Mouse (Mus musculus): ENCODE results near the gene Gxylt2. TPM values are rescaled to one million over a fixed set of nuclear protein-coding genes. Genes with fewer than 3 reads are reported as not detected.

Gxylt2 gene
- 2.7 and 9.8 TPM in 2 replicates for polyA plus RNA-seq (2012; rRNA removed; ENCODE audit: low replicate concordance)

DNA sequence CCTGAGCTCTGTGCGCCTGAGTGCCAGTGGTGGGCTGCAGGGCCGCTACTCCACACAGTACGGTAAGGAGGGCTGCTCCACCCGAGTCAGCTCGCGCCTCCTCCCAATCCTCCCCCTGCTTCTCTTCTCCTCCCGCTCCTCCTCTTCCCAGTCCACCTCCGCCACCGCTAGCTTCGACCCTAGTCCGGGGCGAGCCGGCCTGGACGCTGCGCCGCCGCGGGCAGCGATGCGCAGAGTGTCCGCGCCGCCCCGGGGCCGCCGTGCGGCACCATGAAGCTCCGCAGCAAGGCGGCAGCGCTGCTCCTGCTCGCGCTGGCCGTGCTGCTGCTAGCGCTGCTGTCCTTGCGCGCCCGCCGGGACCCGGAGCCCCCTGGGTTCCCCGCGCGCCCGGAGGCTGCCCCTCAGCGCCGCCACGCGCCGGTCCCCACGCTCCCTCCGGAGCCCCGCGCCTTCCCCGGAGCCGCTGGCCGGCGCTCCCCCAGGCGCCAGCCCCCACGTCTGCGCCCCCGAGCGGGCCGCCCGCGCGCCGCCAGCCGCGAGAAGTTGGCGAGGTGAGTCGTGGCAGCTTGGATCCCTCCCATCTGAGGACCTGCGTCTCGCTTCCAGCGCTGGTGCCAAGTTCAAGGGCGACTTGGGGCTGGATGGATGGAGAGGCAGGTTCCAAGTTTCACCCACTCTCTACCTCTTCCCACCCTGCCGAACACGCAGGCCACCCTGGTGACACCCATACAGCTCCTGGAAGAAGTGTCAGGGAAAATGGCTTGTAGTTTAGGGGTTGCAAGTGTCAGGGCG, at the start of gene Gxylt2:
Gene Gxylt2, plus strand, starts transcription at position 161 of the 792 bp plus-strand sequence.

GRCm38 (mm10) chr6:100670880-100671344, 33.6 kb upstream of the Gxylt2 start, which contains the start of gene Shq1:
Gene Shq1 (minus strand): TSS chr6:100671157.

GRCm38 (mm10) chr6:100833355-100833754, 128.8 kb downstream of the Gxylt2 start, which contains the start of gene Ppp4r2:
Gene Ppp4r2 (plus strand): TSS chr6:100833622.

Other genes starting within 250 kb of the Gxylt2 start
- 2.1 and 5.8 TPM in 2 replicates for gene Shq1, start 33.6 kb upstream of the Gxylt2 start, polyA plus RNA-seq (2012; rRNA removed; ENCODE audit: low replicate concordance)
- 13.6 and 24.4 TPM in 2 replicates for gene Ppp4r2, start 128.9 kb downstream of the Gxylt2 start, polyA plus RNA-seq (2012; rRNA removed; ENCODE audit: low replicate concordance)